Mouse (Mus musculus) liver, adult 2 months (tissue): ENCODE measurements around the gene Nkx3-2.

Experiments used
- CTCF ChIP-seq: fragments of 200-500 bp; IDR thresholded peaks from 2 replicates; pipeline ENCODE4 v1.5.1; 2011; ENCODE audit warnings: low read depth, low read length, control low read depth
- POLR2A ChIP-seq: fragments of 200-500 bp; IDR thresholded peaks from 2 replicates; pipeline ENCODE4 v1.6.1; 2011; ENCODE audit warnings: low read length, control low read depth; ENCODE audit not compliant: insufficient read depth; ENCODE audit errors: extremely low read depth

GRCm38 (mm10) chr5:41758671-41759639 lies 5.3 kb downstream of the Nkx3-2 start:
- TF ChIP-seq CTCF (no peak), POLR2A (no peak)
